Mouse (Mus musculus): ENCODE measurements around the gene Vmn1r213. TPM values are rescaled to one million over a fixed set of nuclear protein-coding genes. Genes with fewer than 3 reads are reported as not detected.

Gene Vmn1r213
- not detected for total RNA-seq (2021)
- long read RNA-seq = 0 reads

DNA sequence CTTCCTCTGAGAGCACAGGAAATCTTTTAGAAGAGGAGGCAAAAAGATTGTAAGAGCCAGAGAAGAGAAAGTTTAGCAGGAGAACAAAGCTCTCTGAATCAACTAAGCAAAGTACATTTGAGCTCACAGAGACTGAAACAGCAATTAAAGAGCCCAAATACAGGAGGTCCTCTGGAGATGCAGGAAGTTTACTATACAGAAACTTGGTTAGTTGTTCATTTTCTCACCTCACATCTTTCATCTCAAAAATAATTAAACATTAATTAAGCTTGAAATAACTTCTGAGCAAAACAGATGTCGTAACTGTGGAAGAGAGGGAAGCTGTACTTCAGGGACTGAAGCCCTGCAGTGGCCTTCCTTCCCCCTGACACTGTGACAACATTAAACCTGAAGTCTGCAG is at the start of gene Vmn1r213:
Gene Vmn1r213, plus strand, starts transcription at position 301 of the 400 bp plus-strand sequence.
- DNase-seq (ENCODE audit: low spot score in 2 of 2) = no peak

DNA sequence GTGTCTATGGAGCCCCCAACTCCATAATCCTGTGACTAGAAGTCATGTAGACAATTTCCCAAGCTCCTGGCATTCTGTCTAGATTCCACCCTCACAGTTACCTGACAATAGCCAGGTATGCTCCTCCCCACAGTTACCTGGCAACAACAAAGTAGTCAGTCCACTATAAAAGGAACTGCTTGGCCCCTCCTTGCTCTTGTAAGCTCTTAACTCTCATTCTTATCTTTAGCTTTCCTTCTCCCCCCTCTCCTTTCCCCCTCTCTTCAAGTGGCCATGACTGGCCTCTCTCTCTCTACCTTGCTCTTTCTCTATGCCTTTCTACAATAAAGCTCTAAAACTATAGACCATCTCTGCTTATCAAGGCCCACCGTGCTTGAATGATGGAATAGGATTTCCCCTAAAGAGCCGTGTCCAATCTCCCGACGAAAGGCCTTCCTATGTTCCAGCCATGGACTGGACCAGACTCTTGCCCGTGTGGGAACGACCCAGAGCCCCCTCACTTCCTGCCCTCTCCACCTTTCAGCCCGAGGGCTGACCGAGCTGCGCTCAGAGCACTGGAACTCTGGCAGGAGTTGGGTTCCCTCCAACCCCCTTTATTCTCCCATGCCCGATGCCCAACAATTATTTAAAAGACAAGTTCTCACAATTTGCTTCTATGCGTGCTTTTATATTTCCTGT is 17.1 kb upstream of the Vmn1r213 start:
- DNase-seq (ENCODE audit: low spot score in 2 of 2) = no peak

DNA sequence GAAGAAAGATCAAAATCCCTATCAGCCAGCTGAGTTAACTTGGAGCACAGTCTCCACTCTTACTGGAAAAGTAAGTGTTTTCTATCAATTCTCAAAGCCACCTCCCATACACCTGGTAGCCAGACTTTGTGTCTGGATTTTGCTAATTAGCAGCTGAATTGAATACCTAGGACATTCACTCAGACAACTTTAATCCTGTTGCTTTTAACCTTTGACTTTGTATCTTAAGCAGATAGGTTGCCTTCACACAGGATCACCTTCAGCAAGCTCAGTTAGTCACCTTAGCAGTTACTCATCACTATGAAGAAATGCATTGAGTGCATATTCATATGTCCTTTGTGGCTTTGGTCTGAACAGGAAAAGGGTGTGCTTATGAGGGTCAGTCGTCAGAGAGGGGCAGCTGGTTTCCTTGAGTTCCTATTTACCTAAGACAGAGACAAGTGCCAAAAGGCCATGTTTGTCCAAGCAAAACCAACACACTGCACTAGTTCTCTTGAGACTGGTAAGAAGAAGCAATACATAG is 15.2 kb upstream of the Vmn1r213 start:
- DNase-seq (ENCODE audit: low spot score in 2 of 2) = no peak

GRCm38 (mm10) chr13:22992721-22993120 is 14.7 kb upstream of the Vmn1r213 start:
- no peak for DNase-seq (ENCODE audit: low spot score in 2 of 2)

- no peak for DNase-seq (ENCODE audit: low spot score in 2 of 2)
These were observed 10.7 kb downstream of the Vmn1r213 start for GRCm38 (mm10) chr13:23018158-23018557.

DNA sequence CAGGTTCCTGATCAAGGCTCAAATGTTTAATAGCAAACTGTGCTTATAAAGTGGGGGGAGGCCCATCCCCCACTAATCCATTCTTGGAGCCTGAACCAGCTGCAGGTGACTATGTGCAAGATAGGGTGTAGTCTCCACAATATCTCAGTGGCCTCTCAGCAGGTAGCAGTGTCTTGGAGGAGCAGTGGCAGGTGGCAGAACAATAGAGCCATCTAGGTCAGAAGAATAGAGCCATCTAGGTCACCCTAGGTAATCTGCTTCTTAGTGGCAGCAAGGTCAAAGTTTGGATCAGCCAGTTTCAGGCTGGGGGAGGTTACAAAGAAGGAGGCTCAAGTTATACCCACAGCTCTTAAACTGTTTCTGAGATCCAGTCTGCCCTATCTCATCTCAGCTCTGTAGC is 17.4 kb downstream of the Vmn1r213 start:
- DNase-seq (ENCODE audit: low spot score in 2 of 2) = no peak

DNA sequence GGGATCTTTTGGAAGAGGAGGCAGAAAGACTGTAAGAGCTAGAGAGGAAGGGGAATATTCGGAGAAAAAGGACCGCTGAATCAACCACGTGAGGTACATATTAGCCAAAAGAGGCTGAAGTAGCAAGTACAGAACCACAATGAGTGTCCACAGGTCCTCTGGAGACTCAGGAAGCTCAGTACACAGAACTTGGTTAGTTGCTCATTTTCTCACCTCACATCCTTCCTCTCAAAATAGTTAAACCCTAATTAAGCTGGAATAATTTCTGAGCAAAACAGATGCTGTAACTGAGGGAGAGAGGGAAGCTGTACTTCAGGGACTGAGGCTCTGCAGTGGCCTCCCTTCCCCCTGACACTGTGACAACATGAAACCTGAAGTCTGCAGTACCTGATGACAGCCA is 22.7 kb downstream of the Vmn1r213 start, which contains the start of gene Vmn1r214:
Gene Vmn1r214, plus strand, starts transcription at position 301 of the 400 bp plus-strand sequence.
- no peak for DNase-seq (ENCODE audit: low spot score in 2 of 2)

DNA sequence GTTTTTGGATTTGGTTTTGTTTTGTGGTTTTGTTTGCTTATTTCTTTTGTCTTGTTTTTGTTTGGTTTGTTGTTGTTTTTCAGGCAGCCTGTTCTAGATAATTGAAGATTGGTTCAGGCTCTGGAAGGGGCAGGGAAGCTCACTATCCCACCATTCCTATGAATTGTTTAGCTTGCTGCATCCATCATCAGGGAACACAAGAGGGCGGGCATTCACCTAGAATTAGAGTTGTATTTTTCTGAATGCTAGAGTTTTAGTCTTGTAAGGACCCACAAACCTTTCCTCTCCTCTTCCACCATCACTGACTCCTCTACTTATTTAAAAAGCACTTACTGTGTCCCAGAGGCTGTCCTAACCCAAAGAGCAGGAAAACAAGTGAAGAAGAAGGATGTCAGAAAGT is 50.3 kb downstream of the Vmn1r213 start:
- no peak for DNase-seq (ENCODE audit: low spot score in 2 of 2)

Other genes with a start within 250 kb of the Vmn1r213 start
- gene Vmn1r208, start 230.3 kb upstream of the Vmn1r213 start, total RNA-seq (2021) = not detected
- gene Vmn1r209, start 198.0 kb upstream of the Vmn1r213 start, total RNA-seq (2021) = not detected
- not detected for gene Vmn1r210, start 176.3 kb upstream of the Vmn1r213 start, total RNA-seq (2021)
- not detected for gene Vmn1r211, start 150.1 kb upstream of the Vmn1r213 start, total RNA-seq (2021)
- gene Vmn1r212, start 123.5 kb upstream of the Vmn1r213 start, total RNA-seq (2021) = not detected
- gene Vmn1r214, start 22.8 kb downstream of the Vmn1r213 start, total RNA-seq (2021) = not detected
- not detected for gene Vmn1r215, start 60.4 kb downstream of the Vmn1r213 start, total RNA-seq (2021)
- not detected for gene Vmn1r217, start 110.6 kb downstream of the Vmn1r213 start, total RNA-seq (2021)
- not detected for gene Vmn1r218, start 125.5 kb downstream of the Vmn1r213 start, total RNA-seq (2021)
- not detected for gene Vmn1r219, start 151.7 kb downstream of the Vmn1r213 start, total RNA-seq (2021)
- not detected for gene Vmn1r220, start 180.3 kb downstream of the Vmn1r213 start, total RNA-seq (2021)
- gene Vmn1r221, start 206.5 kb downstream of the Vmn1r213 start, total RNA-seq (2021) = not detected
- not detected for gene Vmn1r222, start 228.3 kb downstream of the Vmn1r213 start, total RNA-seq (2021)
- gene Vmn1r223, start 239.5 kb downstream of the Vmn1r213 start, total RNA-seq (2021) = not detected

Measured in layer of hippocampus, adult 18-20 months (tissue).